Mouse (Mus musculus) right cerebral cortex, postnatal 4 days (tissue): Measurements from ENCODE around the gene Celf2.

Experiments used
- DNase-seq: peaks from one replicate; pipeline ENCODE4 v3.0.0-alpha.2; 2022

Gene Celf2

GRCm38 (mm10) chr2:6572976-6573375 lies 936.4 kb downstream of the Celf2 start:
- DNase-seq = no peak

DNA sequence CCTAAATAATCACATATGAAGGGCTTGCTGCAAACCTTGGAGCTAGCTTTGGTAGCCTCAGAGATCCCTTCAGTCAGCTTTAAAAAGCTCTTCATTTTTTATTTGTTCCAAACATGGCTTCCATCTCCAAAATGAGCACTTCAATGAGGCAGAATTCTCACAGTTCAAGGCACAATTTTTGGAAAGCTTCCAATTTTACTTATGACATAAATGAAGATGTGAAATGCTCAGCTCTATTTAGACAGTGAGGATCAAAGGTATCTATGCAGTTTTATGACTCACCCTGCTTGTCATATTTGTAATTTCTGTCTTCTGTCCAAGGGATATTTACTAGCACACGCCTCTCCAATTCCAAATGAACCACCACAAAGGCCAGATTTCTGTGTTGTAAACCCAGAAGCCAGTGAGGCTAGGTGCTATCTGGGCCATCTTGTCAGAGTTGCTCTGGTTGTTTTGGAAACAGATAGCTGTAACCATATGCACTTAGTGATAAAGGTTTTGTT lies 940.3 kb downstream of the Celf2 start:
- no peak for DNase-seq

DNA sequence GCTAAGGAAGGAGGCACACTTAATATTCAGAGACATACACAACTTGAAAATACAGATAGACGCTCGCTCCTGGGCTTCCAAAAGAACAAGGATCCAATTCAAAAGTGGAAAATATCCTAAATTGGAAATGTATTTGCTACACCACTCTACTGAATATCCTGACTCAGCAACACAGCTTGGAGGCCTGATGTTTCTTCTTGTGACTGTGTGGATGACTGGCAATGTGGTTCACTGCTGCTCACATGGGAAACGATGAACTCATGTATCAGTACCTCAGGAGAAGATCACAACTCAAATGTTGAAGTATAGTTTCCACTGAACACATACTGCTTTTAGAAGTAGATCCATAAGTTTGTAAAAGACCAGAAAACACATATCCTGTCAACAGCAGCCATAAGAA lies 944.2 kb downstream of the Celf2 start:
- DNase-seq = no peak

- no peak for DNase-seq
These were observed 948.0 kb downstream of the Celf2 start for GRCm38 (mm10) chr2:6561337-6561736.

DNA sequence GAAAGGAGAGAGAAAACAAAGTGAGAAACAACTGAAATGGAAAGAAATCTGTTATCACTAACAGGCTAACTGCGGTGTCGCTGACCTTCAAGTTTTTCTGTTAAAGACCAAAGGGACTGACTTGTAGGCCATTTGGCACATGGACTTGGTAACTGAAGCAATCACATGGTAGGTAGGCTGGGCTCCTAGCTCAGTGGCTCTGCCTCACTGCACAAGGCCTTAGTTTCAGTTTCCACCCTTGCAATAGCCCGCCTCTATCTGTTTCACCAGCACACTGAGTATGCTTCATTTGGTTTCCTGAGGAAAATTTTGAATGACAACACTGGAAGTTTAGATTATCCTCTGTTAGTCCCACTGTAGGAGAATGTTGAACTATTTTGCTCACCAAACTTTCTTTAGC lies 948.6 kb downstream of the Celf2 start:
- DNase-seq = no peak

GRCm38 (mm10) chr2:6559581-6559980 lies 949.8 kb downstream of the Celf2 start:
- DNase-seq = no peak

DNA sequence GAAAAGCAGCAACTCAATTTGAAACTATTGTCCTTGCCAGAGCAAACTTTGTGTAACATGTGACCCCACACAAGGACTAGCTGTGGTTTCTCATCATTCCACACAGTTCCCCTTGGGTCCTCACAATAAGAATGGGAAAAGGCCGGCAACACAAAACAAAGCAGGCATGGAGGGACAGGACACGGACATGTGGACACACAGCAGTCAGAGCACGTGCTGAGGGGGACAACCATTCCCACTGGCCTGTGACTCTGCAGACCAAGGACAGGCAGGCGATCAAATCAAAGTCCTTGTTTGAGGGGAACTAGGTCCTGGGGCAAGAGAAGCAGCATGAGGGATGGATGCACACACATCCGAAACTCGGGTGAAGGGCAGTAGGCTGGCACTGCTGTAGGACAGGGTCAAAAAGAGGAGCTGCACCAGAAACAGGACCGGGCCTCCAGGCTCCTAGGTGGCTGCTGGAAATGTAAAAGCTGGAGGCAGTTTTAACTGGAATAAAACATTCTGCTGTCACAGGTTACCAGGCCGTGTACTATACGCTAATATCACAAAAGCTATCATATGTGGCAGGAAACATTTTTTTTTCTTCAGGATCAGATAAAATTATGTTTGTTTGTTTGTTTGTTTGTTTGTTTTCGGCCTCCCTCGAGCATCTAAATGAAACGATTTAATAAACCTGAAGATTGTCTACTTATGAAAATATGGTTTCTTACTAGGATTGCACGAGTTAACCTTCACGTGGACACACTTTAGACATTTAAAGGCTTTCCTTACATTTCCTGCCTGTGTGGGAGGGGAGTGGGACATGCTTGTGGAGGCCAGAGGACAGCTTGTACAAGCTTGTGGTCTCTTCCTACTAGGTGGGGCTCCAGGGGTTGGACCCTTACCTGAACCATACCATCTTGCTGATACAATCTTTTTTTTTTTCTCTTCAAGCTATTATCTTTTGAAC lies 950.8 kb downstream of the Celf2 start:
- no peak for DNase-seq

- DNase-seq = no peak
These were observed 951.6 kb downstream of the Celf2 start for GRCm38 (mm10) chr2:6557749-6558148.

DNA sequence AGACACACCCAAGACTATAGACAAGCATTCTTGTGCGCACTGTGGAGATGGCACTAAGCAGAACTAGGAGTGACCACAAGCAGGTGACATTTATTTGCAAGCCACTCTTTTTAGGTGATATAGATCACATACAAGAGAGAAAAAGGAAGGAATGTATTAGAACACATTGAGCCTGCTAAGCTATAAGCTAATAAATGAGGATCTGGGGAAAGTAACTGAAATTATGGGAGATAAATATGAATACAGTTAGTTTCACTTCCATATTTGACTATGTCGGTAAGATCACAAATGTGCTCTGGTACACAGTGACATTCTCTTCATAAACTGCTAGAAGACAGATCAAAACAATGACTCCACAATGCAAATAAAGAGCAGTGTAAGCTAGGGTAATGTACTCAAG lies 952.5 kb downstream of the Celf2 start:
- DNase-seq = no peak

GRCm38 (mm10) chr2:6553656-6554055 lies 955.7 kb downstream of the Celf2 start:
- DNase-seq = no peak

GRCm38 (mm10) chr2:6549251-6549650 lies 960.1 kb downstream of the Celf2 start:
- no peak for DNase-seq

DNA sequence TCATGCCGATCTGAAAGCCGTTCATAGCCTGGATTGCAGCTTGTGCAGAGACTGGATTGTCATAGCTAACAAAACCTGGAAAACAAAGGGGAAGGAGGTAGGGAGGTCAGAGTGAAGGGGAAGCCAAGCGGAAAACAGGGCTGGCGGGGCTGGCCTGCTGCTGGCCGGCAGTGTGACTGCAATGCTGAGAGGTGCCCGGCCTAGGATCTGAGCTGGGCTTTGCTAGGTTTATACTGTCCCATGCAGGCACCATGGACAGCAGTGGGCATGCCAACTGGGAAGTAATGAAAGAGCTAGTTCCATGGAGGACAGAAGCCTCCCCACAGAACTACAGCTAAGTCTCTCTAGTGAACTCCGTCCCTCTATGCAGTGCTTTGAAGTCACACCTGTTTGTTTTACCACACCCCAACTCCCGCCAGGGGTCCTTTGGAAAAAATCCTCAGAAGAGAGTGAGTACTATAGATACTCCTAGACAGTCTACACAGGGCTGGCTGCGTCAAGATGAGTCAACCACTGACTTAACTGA lies 962.2 kb downstream of the Celf2 start:
- DNase-seq = no peak

- no peak for DNase-seq
These were observed 962.8 kb downstream of the Celf2 start for GRCm38 (mm10) chr2:6546462-6547138.

- peak; percentile 54 for DNase-seq
These were observed 964.0 kb downstream of the Celf2 start for GRCm38 (mm10) chr2:6545127-6545931.

DNA sequence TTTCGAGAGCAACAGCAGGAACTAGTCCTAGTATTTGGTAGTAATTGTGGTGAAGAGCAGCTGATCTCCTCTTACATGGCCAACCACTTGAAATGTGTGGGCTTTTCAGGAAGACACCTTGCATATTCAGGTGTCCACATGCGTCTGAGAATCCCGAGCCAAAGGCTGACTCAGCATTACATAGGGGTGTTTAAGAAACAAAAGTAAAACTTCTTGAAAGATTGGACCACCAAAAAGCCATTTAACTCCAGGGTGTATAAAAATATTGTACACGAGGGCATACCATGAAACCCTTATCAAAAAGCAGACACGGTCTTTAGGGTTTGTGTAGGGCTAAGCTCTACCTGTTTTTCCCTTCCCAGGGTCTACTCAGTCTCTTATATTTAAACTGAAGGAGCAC lies 965.7 kb downstream of the Celf2 start:
- DNase-seq = peak; percentile 1

GRCm38 (mm10) chr2:6542556-6543180 lies 966.7 kb downstream of the Celf2 start:
- no peak for DNase-seq

GRCm38 (mm10) chr2:6540825-6541224 lies 968.5 kb downstream of the Celf2 start:
- no peak for DNase-seq

DNA sequence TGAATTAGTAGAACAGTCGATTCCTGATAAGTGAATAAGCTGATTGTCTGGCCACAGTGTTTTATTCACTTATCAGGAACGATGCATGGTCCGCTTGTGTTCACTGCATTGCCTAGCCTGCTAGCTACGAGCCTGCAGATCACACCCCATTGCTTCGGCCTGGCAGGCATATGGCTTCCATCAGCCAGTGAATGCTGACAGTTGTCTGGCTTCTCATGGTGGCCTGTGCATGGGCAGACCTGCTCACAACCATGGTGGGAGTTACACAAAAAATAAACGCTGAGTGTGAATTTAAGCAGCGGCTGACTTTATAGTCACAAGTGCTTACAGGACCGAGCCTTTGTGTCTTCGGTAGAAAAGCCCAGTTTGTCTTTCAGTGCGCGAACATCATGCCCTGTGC lies 969.3 kb downstream of the Celf2 start:
- no peak for DNase-seq

- DNase-seq = no peak
These were observed 970.9 kb downstream of the Celf2 start for GRCm38 (mm10) chr2:6538500-6538899.

DNA sequence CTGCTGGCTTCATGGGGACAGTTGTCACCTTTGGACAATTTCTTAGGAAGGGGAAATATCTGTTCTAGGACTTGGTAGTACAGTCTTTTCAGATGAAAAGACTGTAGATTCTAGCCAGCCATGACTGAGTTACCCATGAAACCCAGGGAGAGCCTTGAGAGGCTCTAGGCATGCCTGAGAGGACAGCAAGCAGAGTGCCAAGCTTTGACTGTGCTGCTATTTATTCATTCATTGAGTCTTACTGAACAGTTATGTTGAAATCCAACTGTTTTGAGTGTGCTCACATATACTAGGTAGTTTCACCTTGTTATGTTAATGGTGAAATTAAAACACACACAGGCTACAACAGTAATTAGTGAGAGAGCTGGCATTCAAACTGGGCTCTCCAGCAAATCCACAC lies 971.3 kb downstream of the Celf2 start:
- no peak for DNase-seq

DNA sequence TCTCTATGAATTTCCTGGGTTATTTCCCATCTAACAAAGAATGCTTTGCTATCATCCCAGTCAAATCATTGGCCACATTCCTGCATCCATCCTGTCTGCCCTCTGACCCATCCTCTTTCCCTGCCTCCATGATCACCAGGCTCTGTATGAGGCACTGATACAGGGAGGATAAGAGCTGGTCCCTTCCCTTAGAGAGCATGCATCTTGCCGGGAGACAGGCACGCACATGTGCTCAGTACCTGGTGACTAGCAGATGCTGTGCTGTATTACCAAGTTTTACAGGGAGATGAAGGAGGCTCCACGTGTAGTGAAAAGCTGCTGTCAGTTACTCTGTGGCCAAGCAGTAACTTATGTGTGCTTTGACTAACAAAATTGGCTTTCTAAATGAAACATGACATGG lies 972.0 kb downstream of the Celf2 start:
- no peak for DNase-seq

DNA sequence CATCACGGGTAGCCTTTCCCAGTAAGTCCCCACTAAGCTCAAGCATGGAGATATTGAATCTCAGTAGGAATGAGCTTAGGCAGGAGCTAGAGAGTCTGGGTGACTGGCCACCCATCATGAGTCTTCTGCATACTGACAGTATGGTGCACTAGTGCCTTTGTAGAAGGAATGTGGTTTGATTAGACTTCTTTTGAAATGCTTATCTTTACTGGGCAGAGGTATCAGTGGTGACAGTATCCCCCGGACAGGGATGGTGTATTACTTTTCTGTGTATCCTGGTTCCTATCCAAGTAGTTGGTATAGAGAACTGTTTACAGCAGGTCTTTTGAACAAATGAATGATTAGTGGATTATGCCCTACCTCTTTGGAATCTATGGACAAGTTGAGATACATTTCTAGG lies 973.0 kb downstream of the Celf2 start:
- no peak for DNase-seq
